Mouse (Mus musculus): Measurements from ENCODE around the gene Hist1h1b.
"Not testable (repeated sequence)": the region's sequence is repeated elsewhere in the genome, so short reads cannot be mapped to it uniquely, and the experiment has no call there.

Hist1h1b gene

DNA sequence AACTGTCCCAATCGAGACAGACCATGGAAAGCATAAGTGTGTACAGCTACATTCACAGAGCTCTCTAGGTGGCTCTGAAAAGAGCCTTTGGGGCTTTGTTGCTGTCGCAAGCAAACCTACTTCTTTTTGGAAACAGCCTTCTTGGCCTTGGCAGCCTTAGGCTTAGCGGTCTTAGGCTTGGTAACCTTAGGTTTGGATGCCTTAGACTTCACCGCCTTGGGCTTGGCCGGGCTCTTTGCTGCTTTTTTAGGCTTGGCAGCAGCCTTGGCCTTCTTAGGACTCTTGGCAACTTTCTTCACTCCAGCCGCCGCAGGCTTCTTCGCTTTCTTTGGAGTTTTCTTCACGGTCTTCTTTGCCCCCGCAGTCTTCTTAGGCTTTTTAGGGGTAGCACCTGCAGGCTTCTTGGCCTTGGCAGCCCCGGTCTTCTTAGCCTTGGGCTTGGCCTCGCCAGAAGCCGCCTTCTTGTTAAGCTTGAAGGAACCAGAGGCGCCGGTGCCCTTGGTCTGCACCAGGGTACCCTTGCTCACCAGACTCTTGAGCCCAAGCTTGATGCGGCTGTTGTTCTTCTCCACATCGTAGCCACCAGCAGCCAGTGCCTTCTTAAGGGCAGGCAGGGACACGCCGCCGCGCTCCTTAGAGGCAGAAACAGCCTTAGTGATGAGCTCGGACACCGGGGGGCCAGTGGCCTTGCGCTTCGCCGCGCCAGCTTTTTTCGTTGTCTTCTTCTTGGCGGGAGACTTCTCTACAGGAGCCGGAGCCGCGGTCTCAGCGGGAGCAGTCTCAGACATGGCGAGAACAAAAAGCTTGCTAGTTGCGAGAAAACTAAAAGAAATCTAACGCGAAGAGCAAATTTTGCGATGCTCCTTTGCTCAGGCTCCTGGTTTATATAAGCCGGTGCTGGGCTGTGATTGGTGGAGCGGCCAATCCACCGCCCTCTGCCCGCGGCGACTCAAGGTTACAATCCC lies at the start of gene Hist1h1b:
TSS of gene Hist1h1b (minus strand) at position 859 of the 965 bp plus-strand sequence.
- peak in 1 of 2 experiments; percentile 9 for DNase-seq

GRCm38 (mm10) chr13:21828511-21828910 lies 48.1 kb upstream of the Hist1h1b start:
- DNase-seq = no peak

GRCm38 (mm10) chr13:21820082-21820890 lies 39.9 kb upstream of the Hist1h1b start:
- not testable (repeated sequence) for DNase-seq

- DNase-seq = not testable (repeated sequence)
These were observed 31.7 kb upstream of the Hist1h1b start for GRCm38 (mm10) chr13:21812092-21812491.

- DNase-seq = peak in 1 of 2 experiments; percentile 4
These were observed 31.1 kb upstream of the Hist1h1b start, which contains the start of gene Hist1h4m for GRCm38 (mm10) chr13:21811539-21811938. TSS of gene Hist1h4m (plus strand) at chr13:21811746.

- DNase-seq = not testable (repeated sequence)
These were observed 30.6 kb upstream of the Hist1h1b start for GRCm38 (mm10) chr13:21811074-21811473.

DNA sequence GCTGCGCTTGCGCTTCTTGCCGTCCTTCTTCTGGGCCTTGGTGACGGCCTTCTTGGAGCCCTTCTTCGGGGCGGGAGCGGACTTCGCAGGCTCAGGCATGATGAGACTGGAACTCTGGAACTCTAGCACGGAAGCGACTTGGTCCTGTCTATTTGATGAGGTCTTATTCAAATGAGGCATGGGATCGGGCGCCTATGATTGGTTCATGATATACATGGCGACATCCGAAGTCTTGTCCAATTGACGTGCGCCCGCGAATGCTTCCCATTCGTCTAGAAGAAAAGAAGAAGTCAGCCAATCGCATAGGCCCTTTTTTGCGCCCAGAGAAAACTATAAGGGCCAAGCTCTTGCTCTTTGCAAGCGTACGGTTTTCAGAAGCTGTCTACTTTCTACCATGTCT lies 29.6 kb upstream of the Hist1h1b start, which contains the start of the genes Hist1h2bq and Hist1h2ao:
TSS of gene Hist1h2bq (minus strand) at position 125 of the 400 bp plus-strand sequence.
TSS of gene Hist1h2ao (plus strand) at position 393 of the 400 bp plus-strand sequence.
- not testable (repeated sequence) for DNase-seq

GRCm38 (mm10) chr13:21803058-21803457 lies 22.6 kb upstream of the Hist1h1b start:
- DNase-seq = not testable (repeated sequence)

DNA sequence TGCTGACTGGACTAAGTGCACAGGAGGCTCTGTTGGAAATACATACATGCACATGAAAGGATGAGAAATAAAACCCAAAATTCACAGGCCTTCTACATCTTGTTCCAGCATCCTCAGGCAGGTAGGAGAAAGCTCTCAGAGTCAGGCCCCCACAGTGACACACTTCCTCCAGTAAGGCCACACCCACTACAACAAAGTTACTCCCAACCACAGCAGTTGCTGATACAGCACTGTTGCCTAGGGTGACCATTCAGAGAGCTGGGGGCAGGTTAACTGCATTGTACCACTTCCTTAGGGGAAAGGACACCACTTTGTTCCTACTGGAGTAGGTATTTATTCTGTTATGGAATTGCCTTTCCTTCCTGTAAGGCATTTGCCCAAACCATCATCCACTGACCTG lies 16.7 kb upstream of the Hist1h1b start:
- not testable (repeated sequence) for DNase-seq

- DNase-seq = no peak
These were observed 15.2 kb upstream of the Hist1h1b start for GRCm38 (mm10) chr13:21795584-21795983.

- no peak for DNase-seq
These were observed 10.3 kb upstream of the Hist1h1b start for GRCm38 (mm10) chr13:21790601-21791283.

DNA sequence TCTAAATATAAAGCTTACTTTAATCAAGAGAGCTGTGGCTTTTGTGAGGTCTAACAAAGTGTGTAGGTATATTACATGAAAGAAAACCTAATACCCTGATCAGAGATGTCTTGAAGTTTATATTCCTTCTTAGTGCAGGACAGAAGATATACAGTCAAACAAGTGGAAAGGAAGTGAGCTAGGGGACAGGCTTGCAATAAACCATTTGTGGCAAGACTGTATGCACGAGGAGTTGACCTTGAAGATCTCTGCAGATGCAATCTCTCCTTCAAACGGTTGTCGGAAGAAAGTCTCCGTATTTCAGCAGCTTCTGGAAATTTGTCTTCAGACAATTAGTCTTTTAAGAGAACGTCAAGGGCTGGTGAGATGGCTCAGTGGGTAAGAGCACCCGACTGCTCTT lies 9.5 kb upstream of the Hist1h1b start:
- no peak for DNase-seq

DNA sequence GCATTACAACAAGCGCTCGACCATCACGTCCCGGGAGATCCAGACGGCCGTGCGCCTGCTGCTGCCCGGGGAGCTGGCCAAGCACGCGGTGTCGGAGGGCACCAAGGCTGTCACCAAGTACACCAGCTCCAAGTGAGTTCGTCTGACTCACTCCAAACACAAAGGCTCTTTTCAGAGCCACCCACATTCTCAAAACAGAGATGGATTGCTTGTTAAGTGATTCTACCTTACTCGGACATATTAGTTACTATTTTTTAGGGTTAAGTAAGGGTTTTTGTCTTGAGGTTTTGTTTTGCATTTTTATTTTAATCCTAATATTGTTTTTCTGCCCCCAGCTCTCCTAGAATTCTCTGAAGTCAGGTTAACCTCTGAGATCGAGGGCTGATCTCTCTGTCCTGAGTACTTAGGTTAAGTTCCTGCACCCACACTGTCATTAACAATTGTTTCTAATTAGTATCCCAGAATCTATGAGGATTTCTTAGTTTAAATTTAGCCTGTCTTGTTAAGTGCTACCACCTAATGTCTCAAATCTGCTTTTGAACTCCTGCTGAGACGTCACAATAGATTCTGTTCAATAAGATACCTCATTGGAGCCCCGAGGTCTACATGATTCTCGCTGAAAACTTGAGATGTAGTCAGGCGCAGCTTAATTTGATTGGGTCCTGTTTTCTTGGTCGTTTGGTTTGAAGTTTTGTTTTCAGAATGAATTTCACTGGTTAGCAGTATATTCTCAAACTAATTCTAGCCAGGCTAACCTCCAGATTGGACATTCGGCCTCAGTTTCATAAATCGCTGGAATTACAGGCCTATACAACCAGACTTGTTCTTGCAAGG lies 7.6 kb upstream of the Hist1h1b start:
- no peak for DNase-seq

DNA sequence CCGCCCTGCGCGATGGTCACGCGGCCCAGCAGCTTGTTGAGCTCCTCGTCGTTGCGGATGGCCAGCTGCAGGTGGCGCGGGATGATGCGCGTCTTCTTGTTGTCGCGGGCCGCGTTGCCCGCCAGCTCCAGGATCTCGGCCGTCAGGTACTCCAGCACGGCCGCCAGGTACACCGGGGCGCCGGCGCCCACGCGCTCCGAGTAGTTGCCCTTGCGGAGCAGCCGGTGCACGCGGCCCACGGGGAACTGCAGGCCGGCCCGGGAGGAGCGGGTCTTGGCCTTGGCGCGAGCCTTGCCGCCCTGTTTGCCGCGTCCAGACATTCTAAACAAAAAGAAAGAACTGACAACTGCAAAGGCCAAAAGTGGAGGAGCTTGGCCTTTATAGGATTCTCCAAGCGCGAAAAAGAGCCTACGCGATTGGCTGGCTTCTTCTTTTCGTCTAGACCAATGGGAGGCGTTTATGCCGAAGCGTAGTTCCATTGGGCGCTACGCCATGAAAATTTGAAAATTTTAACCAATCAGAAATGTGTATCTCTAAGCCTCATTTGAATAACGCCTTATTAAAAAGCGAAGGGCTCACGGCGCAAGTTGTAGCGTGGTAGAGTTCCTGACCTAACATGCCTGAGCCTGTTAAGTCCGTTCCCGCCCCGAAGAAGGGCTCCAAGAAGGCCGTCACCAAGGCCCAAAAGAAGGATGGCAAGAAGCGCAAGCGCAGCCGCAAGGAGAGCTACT lies 6.6 kb upstream of the Hist1h1b start, which contains the start of the genes Hist1h2an and Hist1h2bp:
TSS of gene Hist1h2an (minus strand) at position 320 of the 731 bp plus-strand sequence.
TSS of gene Hist1h2bp (plus strand) at position 563 of the 731 bp plus-strand sequence.
- DNase-seq = peak; percentile 71 to 84

- DNase-seq = no peak
These were observed 5.9 kb upstream of the Hist1h1b start for GRCm38 (mm10) chr13:21786189-21786898.

DNA sequence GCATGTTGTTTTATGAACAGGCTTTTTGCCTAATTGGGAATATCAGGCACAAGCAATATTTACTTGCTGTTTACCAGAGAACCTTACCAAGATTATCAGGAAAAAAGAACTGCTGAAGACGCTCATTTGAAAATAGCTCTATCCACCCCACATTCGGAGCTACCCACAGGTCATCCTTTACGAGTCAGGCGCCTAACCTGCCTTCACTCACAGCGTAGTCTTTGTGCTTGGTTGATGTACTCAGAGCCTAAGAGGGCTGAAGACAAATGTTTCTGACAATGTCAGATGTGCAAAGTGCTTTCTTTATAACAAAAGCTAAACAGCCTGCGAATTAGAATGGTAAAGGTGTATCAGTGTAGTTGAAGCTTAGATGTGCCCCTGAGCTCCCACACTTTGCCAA lies 3.9 kb upstream of the Hist1h1b start:
- DNase-seq = no peak

- DNase-seq = no peak
These were observed 3.3 kb upstream of the Hist1h1b start for GRCm38 (mm10) chr13:21783734-21784161.

DNA sequence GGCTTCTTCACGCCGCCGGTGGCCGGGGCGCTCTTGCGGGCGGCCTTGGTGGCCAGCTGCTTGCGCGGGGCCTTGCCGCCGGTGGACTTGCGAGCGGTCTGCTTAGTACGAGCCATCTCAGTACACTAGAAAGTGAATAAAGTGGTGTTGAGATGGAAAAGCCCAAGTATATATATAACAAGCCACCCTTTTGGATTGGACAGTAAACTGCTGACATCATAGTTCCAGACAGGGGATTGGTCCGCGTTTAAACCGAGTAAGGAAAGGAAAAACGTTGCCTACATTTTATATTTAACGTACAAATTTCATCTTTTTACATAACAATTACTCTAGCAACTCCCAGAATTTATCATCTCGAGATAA lies 2.8 kb upstream of the Hist1h1b start, which contains the start of gene Hist1h3i:
TSS of gene Hist1h3i (minus strand) at position 116 of the 363 bp plus-strand sequence.
- DNase-seq = peak; percentile 8 to 21

- DNase-seq = not testable (repeated sequence)
These were observed 2.2 kb upstream of the Hist1h1b start for GRCm38 (mm10) chr13:21782361-21783254.

All from kidney, adult 8-10 months (tissue).